Mouse (Mus musculus) adrenal gland (tissue): ENCODE results near the gene Snrpf.

ENCODE experiments used
- intact Hi-C: fragments of 180-260 bp; cut with DNase I; formaldehyde crosslinking; loops from one replicate; pipeline ENCODE4 v1.15.1; 2025
- long read RNA-seq, 2 experiments: library from polyadenylated mRNA; unstranded; transcript quantifications; one replicate each; pipeline ENCODE4 v2.0.0; 2020; ENCODE audit warnings: borderline replicate concordance in 1 of 2; ENCODE audit not compliant: insufficient replicate concordance in 1 of 2

Gene Snrpf
- long read RNA-seq, experiment 1, transcript Snrpf-201 (4 exons, 861 nt): major isoform, 62 of 64 reads
- long read RNA-seq, experiment 1, partial matches to known transcripts: 0 of 64 reads
- long read RNA-seq, experiment 1, other reads (novel, unspliced or antisense): 2 of 64 reads
- long read RNA-seq, experiment 2, transcript Snrpf-201 (4 exons, 861 nt): major isoform, 57 of 60 reads
- long read RNA-seq, experiment 2, partial matches to known transcripts: 2 of 60 reads
- long read RNA-seq, experiment 2, other reads (novel, unspliced or antisense): 1 of 60 reads

DNA sequence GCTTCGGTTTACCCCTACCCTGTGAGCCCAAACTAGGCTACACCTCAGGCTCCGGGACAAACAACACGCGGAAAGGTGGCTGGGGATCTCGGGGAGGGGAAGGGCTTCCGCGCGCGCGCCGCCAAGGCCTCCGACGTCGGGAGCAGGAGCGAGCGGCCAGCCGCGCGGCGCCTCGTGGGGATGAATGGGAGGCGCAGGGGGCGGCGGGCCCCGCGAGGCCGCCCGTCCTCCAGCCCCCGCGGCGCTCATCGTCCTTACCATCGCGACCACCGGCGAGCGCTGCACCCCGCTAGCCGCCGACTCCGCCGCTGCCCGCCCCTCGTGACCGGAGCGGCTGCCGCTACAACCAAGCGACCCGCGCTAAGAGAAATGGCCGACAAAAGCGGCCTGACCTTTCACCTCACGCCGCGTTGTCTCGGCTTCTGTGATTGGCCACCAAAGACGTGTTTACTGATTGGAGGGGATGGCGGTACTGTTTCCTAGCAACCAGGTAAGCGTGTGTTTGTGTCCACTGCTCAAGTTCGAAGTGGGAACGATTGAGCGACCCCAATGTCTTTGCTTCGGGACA is at the start of gene Snrpf:
Gene Snrpf (minus strand): TSS at position 426 of the 568 bp plus-strand sequence.
- intact Hi-C loops: no loop called here

GRCm38 (mm10) chr10:93635941-93636340 is 46.4 kb upstream of the Snrpf start:
- intact Hi-C loops: no loop called here

- intact Hi-C loops: no loop called here
Measured at GRCm38 (mm10) chr10:93633971-93634370, 44.5 kb upstream of the Snrpf start.

DNA sequence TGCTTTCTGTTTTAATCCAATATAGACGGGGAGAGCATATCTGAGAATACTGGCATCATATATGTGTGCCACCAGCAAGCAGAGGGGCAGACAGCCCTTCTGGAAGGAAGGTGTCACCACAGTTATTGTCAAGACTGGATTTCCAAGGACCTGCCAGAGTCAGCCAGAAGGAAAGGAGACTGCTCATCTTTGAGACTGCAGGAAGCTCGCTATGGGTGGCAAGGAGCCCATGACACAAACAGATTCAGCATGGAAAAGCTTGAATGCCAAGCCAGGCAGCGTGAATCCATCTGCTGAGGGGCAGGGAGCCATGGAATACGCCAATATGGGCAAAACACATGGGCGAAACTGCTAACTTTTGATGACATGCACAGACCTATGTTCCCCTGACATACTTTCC is 44.1 kb upstream of the Snrpf start:
- intact Hi-C loops: no loop called here

- intact Hi-C loops: no loop called here
Measured at GRCm38 (mm10) chr10:93632086-93632485, 42.6 kb upstream of the Snrpf start.

GRCm38 (mm10) chr10:93630310-93630709 is 40.8 kb upstream of the Snrpf start:
- intact Hi-C loops: no loop called here

DNA sequence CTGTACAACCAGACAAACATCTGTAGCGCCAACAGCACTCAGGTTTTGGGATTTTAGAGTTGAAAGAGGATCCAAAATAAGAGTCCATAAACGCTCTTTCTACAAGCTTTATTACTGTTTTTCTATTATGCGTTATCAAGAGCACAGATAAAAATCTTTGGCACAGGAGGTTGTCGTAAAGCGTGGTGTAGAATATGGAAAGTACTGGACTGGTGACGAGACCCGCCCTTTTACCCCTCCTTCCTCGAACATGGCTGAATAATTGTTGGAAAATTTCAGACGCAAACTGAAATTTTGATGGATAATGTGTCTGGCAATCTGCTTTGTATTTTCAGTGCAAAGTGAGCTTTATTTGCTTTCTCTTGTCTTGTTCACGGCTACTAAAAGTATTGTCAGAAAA is 34.6 kb upstream of the Snrpf start:
- intact Hi-C loops: no loop called here

- intact Hi-C loops: no loop called here
Measured at GRCm38 (mm10) chr10:93623725-93624124, 34.2 kb upstream of the Snrpf start.

GRCm38 (mm10) chr10:93620438-93621179 is 31.1 kb upstream of the Snrpf start:
- intact Hi-C loops: no loop called here

GRCm38 (mm10) chr10:93614850-93615249 is 25.3 kb upstream of the Snrpf start:
- intact Hi-C loops: loop anchor here (5.0 kb wide), 1 partner anchor 147 kb away; no protein-coding TSS in a partner anchor

DNA sequence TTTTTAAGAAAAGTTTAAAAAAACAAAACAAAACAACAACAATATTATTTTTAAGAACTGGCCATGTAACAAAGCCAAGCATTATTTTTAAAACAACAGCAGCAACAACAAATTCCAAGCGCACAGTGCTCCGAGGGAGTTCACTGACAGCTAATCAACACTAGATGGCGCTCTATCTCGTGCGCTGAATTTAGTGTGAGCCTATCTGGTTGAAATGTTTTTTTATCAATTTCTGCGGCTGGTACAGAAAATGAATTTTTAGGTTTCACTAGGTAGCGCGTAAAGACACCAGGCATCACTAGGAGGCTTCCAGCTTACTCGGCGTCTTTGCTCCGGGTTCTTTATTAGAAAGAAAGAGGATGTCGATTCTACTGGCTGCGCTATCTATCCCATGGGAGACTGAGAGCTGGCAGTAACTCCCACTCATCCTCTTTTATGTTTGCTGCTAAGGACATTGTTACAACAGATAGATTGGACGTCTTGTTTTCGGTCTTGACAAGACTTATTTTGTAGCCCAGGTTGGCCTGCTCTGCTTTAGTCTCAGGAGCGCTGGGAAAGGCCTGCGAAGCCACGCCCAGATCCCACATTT is 22.0 kb upstream of the Snrpf start:
- intact Hi-C loops: loop anchor here (2.0 to 5.0 kb wide), 2 partner anchors 151 to 165 kb away; no protein-coding TSS in a partner anchor

GRCm38 (mm10) chr10:93610896-93611295 is 21.4 kb upstream of the Snrpf start:
- intact Hi-C loops: loop anchor here (2.0 to 5.0 kb wide), 2 partner anchors 151 to 166 kb away; no protein-coding TSS in a partner anchor

- intact Hi-C loops: no loop called here
Measured at GRCm38 (mm10) chr10:93609236-93609635, 19.7 kb upstream of the Snrpf start.

DNA sequence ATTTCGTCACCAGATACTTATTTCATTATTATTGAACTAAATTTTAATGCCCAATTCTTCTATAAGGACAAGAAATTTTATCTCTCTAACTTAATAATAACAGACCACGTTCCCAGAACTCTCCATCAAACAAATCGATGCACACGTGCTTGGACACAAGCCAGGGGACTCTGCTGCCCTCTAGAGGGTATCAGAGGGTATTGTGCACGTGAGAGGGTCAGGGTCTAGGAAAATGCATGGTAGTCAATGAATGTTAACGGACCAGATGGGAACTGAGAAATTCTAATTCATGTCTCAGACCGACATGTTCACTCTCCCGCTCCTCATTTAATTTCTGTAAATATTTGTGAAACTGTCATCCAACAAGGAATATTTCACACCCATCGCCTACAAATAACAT is 18.5 kb upstream of the Snrpf start:
- intact Hi-C loops: no loop called here

DNA sequence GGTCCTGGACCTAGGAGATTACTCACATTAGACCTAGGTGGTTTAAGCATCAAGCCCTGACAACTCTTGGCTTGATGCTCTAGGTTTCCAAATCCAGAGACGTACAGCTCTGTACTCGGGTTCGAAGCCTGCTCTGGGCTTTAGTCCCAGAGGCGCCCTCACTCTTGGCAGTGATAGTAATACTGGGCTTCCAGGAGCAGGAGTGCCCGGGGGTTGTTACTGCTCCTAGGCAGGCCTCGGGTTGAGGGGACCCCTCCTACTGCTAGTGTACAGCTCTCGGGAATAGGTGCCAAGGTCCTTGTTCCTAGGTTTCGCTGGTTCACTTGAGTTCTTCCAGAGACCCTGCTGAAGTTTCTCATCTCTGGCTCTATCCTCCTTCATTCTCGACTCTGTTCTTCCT is 16.8 kb upstream of the Snrpf start:
- intact Hi-C loops: no loop called here

- intact Hi-C loops: no loop called here
Measured at GRCm38 (mm10) chr10:93603256-93603655, 13.8 kb upstream of the Snrpf start.

GRCm38 (mm10) chr10:93602309-93602708 is 12.8 kb upstream of the Snrpf start:
- intact Hi-C loops: no loop called here

GRCm38 (mm10) chr10:93596641-93597040 is 7.1 kb upstream of the Snrpf start:
- intact Hi-C loops: no loop called here

DNA sequence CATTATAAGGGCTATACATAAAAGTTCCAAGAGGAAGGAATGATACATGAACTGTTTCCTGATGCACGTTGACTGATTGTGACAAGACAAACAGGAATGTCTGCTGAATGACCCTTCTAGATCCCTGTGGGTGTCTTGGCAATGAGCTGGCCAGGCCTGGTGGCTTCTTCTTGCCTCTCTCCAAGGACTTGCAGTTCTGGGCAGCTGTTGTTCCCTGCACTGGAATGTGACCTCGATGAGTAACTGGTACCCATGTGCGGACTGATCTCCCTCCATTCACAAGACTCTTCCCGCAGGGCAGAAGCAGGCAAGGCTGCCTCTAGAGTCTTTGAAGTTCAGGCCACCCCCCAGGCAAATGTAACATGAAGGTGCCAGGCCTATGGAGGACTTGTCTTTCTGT is 6.3 kb upstream of the Snrpf start:
- intact Hi-C loops: no loop called here

- intact Hi-C loops: loop anchor here (5.0 kb wide), 2 partner anchors 183 to 218 kb away; no protein-coding TSS in a partner anchor
Measured at GRCm38 (mm10) chr10:93594022-93594482, 4.5 kb upstream of the Snrpf start.

- intact Hi-C loops: loop anchor here (5.0 kb wide), 2 partner anchors 185 to 220 kb away; no protein-coding TSS in a partner anchor
Measured at GRCm38 (mm10) chr10:93592456-93592855, 3.0 kb upstream of the Snrpf start.

GRCm38 (mm10) chr10:93588796-93589195 is 710 bp downstream of the Snrpf start:
- intact Hi-C loops: no loop called here
